Mouse (Mus musculus) midbrain, embryonic 15.5 days (tissue): ENCODE measurements around the gene Tm4sf5. TPM values are rescaled to one million over a fixed set of nuclear protein-coding genes. Genes with fewer than 3 reads are reported as not detected.
"Not testable (repeated sequence)": the region's sequence is repeated elsewhere in the genome, so short reads cannot be mapped to it uniquely, and the experiment has no call there.

Experiments used
- ATAC-seq: fragments of 200-750 bp; cut with Nextera tagmentation; replicated peaks from 2 replicates; pipeline ENCODE4 v1.8.0; 2017; ENCODE audit warnings: moderate TSS enrichment
- H3K27ac ChIP-seq: fragments of 300-500 bp; sonication (generic); 2 replicates; pipeline ENCODE4 v1.5.1; 2015; ENCODE audit warnings: mild to moderate bottlenecking, inconsistent platforms
- H3K27me3 ChIP-seq: fragments of 300-500 bp; sonication (generic); replicated peaks from 2 replicates; pipeline ENCODE4 v1.6.1; 2015; ENCODE audit warnings: inconsistent platforms
- H3K36me3 ChIP-seq: fragments of 300-500 bp; sonication (generic); replicated peaks from 2 replicates; pipeline ENCODE4 v1.6.1; 2015; ENCODE audit warnings: inconsistent platforms
- H3K4me1 ChIP-seq: fragments of 300-500 bp; sonication (generic); 2 replicates; pipeline ENCODE4 v1.6.1; 2015; ENCODE audit warnings: inconsistent platforms
- H3K4me2 ChIP-seq: fragments of 300-500 bp; sonication (generic); 2 replicates; pipeline ENCODE4 v1.6.1; 2015; ENCODE audit warnings: inconsistent platforms, mild to moderate bottlenecking, moderate library complexity
- H3K4me3 ChIP-seq: fragments of 300-500 bp; sonication (generic); 2 replicates; pipeline ENCODE4 v1.5.1; 2015; ENCODE audit warnings: mild to moderate bottlenecking, inconsistent platforms
- H3K9ac ChIP-seq: fragments of 300-500 bp; sonication (generic); 2 replicates; pipeline ENCODE4 v1.6.1; 2015; ENCODE audit warnings: mild to moderate bottlenecking, inconsistent platforms
- H3K9me3 ChIP-seq: fragments of 300-500 bp; sonication (generic); 2 replicates; pipeline ENCODE4 v1.6.1; 2016; ENCODE audit warnings: inconsistent platforms
- WGBS: fragments of 180-500 bp; shearing (Covaris S2); methylation state at CpG from one replicate; pipeline ENCODE4 v1.1.7; 2015; ENCODE audit warnings: mixed read lengths; 5-methylcytosine and 5-hydroxymethylcytosine counted together
- polyA plus RNA-seq: library from polyadenylated mRNA; unstranded; fragments of >200 nt; fragmentation: Nextera tagmentation; extraction: Ambion mirVana; gene quantifications from 2 replicates; pipeline ENCODE4 v1.2.1, GENCODE M21; 2015

Gene Tm4sf5
- polyA plus RNA-seq, 1 experiment from 2014 or later: 3.8 TPM

DNA sequence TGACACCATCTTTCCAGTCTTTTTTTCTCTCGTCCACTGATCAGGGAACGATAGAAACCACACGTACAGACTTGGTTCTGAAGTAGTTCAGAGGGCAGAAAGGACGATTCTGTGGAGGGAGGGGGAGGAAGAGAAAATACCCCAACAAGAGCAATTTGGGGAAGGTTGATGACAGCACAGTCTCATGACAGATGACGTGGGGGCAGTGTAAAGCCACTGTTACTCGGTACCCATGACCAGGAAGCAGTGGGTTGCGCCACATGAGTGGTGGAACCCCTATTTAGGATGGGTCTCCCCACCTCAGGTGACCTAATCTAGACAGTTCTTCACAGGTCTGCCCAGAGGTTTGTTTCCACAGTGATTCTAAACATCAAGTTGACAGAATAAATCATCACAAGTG lies 23.6 kb downstream of the Tm4sf5 start:
- Histone ChIP-seq H3K4me3 (no peak overlapping the region), H3K4me1 (peaks cover 15% of the 10 kb centered on the region), H3K9ac (no peak overlapping the region), H3K27ac (no peak overlapping the region), H3K36me3 (peaks cover 19% of the 10 kb centered on the region; the same call in 1 of the 2 replicates), H3K9me3 (no peaks in the 10 kb centered on the region), H3K27me3 (no peaks in the 10 kb centered on the region), H3K4me2 (no peak overlapping the region)
- 89% methylated on average over 7 of the region's 7 CpGs for WGBS
- no peak for ATAC-seq

DNA sequence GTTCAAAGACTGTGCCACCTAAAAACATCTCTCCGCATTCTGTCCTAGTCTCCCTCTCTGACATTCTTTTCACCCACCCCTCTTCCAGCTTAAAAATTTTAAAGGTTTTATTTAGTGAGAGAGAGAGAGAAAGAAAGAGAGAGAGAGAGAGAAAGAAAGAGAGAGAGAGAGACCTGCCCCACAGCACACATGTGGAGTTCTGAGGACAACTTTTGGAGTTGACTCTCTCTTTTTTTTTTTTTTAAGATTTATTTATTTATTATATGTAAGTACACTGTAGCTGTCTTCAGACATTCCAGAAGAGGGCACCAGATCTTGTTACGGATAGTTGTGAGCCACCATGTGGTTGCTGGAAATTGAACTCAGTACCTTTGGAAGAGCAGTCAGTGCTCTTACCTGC lies 26.0 kb downstream of the Tm4sf5 start:
- ATAC-seq, H3K4me3 ChIP-seq, H3K4me2 ChIP-seq, H3K27me3 ChIP-seq, H3K9ac ChIP-seq, H3K4me1 ChIP-seq, H3K9me3 ChIP-seq, H3K27ac ChIP-seq: not testable (repeated sequence)
- 76% methylated on average over 2 of the region's 2 CpGs for WGBS
- H3K36me3 ChIP-seq: peaks cover 19% of the 10 kb centered on the region; the same call in 1 of the 2 replicates

DNA sequence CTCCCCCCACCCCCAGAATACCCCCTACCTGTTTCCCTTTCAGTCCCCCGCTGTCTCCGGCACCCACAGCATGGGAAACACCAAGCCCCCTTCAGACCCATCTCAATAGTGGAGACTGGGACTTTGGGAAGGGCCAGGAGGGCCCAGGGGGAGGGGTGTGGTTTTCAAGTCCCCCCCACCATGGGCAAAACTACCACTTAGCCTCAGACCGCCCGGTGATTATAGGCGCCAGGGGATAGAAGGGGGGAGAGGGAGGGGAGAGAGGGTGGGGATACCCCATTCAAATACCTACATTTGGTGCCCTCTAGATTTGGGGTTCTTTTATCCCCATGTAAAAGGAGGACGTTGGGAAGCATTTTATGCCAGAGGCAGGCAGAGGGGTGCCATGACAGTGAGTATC lies 27.8 kb downstream of the Tm4sf5 start, which contains the start of gene Gm40193:
TSS of gene Gm40193 (minus strand) at position 101 of the 400 bp plus-strand sequence.
- Histone ChIP-seq H3K9ac (no peak within 1 kb of the TSS), H3K27ac (no peak within 1 kb of the TSS), H3K4me2 (no peak within 1 kb of the TSS), H3K36me3 (peaks cover 10% of the 10 kb centered on the region; the same call in 1 of the 2 replicates), H3K4me1 (no peaks in the 10 kb centered on the region), H3K27me3 (0 out of 2 replicates have a peak, but pooled peaks cover 5% of the 10 kb centered on the region), H3K4me3 (no peak within 1 kb of the TSS), H3K9me3 (no peaks in the 10 kb centered on the region)
- 87% methylated on average over 6 of the region's 6 CpGs for WGBS
- ATAC-seq: no peak

DNA sequence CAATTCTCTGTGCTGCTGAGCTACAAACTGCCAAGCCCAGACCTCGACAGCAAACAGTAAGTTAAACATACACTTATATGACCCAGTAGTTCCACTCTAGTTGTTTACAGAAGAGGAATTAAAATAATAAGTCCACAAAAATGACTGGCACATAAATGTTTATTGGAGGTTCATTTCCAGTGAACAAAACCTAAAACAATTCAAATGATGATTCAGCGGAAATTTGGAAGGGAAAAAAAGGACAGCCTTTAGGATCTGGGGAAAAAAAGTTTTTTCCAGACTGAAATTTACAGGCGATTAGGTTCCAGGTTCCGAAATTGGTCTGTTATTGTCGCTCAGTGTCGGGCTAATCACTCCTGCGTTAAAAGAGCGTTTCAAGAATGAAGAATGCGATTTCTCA lies 34.4 kb downstream of the Tm4sf5 start:
- ATAC-seq: no peak
- peak overlapping the region; percentile 45 for H3K9ac ChIP-seq
- WGBS: 19% methylated on average over 9 of the region's 9 CpGs
- H3K4me2 ChIP-seq: peak overlapping the region; percentile 62
- peaks cover 17% of the 10 kb centered on the region; the same call in 1 of the 2 replicates for H3K27me3 ChIP-seq
- H3K27ac ChIP-seq: 0 out of 2 replicates have a peak overlapping the region, but pooled peaks have one; percentile 5
- H3K9me3 ChIP-seq: no peaks in the 10 kb centered on the region
- H3K4me3 ChIP-seq: peak overlapping the region; percentile 50
- peaks cover 7% of the 10 kb centered on the region; the same call in 1 of the 2 replicates for H3K4me1 ChIP-seq
- no peaks in the 10 kb centered on the region for H3K36me3 ChIP-seq

DNA sequence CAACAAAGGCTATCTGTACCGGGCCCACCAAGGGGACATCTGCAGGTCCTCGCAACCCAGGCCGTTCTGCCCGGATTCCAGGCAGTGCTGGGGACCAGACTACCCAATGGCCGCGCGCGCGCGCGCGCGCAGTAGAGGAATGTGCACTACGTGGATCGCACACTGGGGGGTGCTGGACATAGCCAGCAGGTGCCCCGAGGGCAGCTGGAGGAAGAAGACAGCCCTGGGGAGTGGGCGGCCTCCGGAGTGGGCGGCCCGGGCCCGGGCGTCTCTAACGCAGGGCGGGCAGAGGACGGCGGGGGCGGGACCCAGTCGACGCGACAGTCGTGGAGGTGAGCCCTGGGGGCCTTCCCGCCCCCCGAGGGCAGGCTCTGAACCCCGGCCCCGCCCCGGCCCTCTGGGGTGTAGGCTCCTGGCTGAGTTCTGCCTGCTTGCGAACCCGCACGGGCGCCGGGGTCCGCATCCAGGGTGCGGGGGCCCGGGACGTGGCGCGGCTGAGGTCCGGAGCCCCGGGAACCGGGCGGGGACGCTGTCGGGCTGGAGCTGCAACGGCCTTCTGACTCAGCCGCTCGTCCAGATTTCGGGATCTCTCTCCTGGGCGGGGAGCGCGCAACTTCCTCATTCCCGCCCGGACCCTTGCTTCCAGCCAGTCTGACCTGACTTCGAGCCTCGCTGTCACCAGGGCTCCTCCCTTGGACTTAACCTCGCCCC lies 35.0 kb downstream of the Tm4sf5 start, which contains the start of gene Pld2:
TSS of gene Pld2 (plus strand) at position 188 of the 711 bp plus-strand sequence.
- H3K9ac ChIP-seq: peak within 1 kb of the TSS; percentile 45
- peak; percentile 86 for ATAC-seq
- WGBS: under 1% methylated on average over 60 of the region's 65 CpGs
- peaks cover 17% of the 10 kb centered on the region; the same call in 1 of the 2 replicates for H3K27me3 ChIP-seq
- H3K27ac ChIP-seq: peak within 1 kb of the TSS; percentile 5; the same call in 1 of the 2 replicates
- no peaks in the 10 kb centered on the region for H3K9me3 ChIP-seq
- peak within 1 kb of the TSS; percentile 62 for H3K4me2 ChIP-seq
- H3K4me3 ChIP-seq: peak within 1 kb of the TSS; percentile 50
- H3K36me3 ChIP-seq: no peaks in the 10 kb centered on the region
- H3K4me1 ChIP-seq: peaks cover 7% of the 10 kb centered on the region; the same call in 1 of the 2 replicates

DNA sequence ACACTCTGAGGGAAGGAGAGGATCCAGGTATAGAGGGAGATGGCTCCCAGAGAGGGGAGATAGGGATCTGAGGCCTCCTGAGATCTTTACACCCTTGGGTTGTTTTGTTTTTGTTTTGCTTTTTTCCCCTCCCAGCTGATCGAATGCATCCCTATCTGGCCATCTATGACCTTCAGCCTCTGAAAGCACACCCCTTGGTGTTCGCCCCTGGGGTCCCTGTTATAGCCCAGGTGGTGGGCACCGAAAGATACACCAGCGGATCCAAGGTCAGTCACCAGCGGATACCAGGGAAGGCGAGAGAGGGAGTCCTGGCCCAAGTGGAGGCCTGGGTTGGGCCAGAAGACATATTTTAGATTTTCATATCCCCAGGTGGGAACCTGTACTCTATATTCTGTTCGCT lies 35.9 kb downstream of the Tm4sf5 start:
- no peaks in the 10 kb centered on the region for H3K9me3 ChIP-seq
- no peaks in the 10 kb centered on the region for H3K36me3 ChIP-seq
- peaks cover 17% of the 10 kb centered on the region; the same call in 1 of the 2 replicates for H3K27me3 ChIP-seq
- H3K4me1 ChIP-seq: peaks cover 7% of the 10 kb centered on the region; the same call in 1 of the 2 replicates
- no peak for ATAC-seq
- H3K4me3 ChIP-seq: peak overlapping the region; percentile 50
- peak overlapping the region; percentile 62 for H3K4me2 ChIP-seq
- H3K9ac ChIP-seq: no peak overlapping the region
- H3K27ac ChIP-seq: no peak overlapping the region
- 88% methylated on average over 7 of the region's 7 CpGs for WGBS

DNA sequence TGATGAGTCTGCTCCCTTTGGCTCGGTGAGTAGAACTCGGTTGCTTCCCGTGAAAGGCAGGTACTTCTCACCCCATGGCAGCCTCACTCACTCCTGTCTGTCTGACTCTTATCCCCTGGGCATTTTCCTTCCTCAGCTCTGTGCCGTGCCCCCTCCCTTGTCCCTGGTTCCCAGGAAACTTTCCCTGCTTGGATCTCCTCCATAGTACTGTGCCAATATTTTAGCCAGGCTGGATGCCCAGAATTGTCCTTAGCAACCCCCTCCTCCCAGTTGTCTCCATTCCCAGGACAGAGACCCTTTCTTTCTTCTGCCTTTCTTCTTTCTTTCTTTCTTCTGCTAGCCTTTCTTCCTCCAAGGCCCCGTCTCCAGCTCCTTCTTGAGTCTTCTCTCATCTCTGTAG lies 36.4 kb downstream of the Tm4sf5 start:
- no peak for ATAC-seq
- H3K4me3 ChIP-seq: 0 out of 2 replicates have a peak overlapping the region, but pooled peaks have one; percentile 50
- H3K36me3 ChIP-seq: no peaks in the 10 kb centered on the region
- peak overlapping the region; percentile 62; the same call in 1 of the 2 replicates for H3K4me2 ChIP-seq
- H3K27me3 ChIP-seq: peaks cover 17% of the 10 kb centered on the region; the same call in 1 of the 2 replicates
- no peaks in the 10 kb centered on the region for H3K9me3 ChIP-seq
- no peak overlapping the region for H3K9ac ChIP-seq
- peaks cover 7% of the 10 kb centered on the region; the same call in 1 of the 2 replicates for H3K4me1 ChIP-seq
- H3K27ac ChIP-seq: no peak overlapping the region
- 74% methylated on average over 5 of the region's 5 CpGs for WGBS

DNA sequence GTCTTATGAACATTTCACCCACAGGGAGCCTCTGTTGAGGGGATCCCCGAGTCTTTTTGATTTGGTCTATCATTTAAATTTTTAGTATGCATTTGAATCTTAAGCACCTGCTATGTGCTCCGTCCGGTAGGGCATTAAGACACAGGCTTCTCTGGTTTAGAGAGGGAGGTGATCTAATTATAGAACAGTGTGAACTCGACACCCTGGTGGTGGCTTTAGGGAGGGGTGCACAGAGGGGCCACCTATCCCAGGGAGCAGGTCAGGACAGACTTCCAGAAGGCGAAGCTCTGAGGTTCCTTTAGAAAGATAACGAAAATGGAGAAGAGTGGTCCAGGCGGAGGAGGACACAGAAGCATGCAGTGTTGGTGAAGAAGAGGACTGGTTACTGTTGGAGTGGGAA lies 39.5 kb downstream of the Tm4sf5 start:
- Histone ChIP-seq H3K27me3 (0 out of 2 replicates have a peak, but pooled peaks cover 5% of the 10 kb centered on the region), H3K4me3 (no peak overlapping the region), H3K9me3 (no peaks in the 10 kb centered on the region), H3K4me1 (peaks cover 7% of the 10 kb centered on the region; the same call in 1 of the 2 replicates), H3K36me3 (no peaks in the 10 kb centered on the region), H3K9ac (no peak overlapping the region), H3K27ac (no peak overlapping the region), H3K4me2 (no peak overlapping the region)
- WGBS: 75% methylated on average over 7 of the region's 7 CpGs
- no peak for ATAC-seq

DNA sequence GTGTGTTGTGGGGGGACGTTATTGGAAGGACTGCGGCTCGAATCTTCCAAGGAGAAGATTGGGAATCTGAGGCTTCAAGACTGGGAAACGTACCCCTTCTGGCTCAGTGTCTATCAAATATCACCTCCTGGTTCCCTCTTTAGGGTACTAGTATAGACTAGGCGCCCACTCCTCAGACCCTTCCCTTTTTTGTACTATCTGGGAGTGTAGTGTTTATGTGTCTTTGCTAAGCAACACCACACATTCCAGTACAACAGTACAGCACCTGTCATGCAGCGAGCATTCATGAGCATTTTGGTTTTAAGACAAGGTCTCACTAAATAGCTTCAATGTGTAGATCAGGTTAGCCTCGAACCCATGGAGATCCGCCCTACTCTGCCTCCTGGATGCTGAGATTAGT lies 46.5 kb downstream of the Tm4sf5 start:
- ATAC-seq: no peak
- 89% methylated on average over 8 of the region's 8 CpGs for WGBS
- Histone ChIP-seq H3K27me3 (no peaks in the 10 kb centered on the region), H3K27ac (no peak overlapping the region), H3K4me1 (no peaks in the 10 kb centered on the region), H3K4me3 (no peak overlapping the region), H3K4me2 (no peak overlapping the region), H3K9ac (no peak overlapping the region), H3K36me3 (no peaks in the 10 kb centered on the region), H3K9me3 (no peaks in the 10 kb centered on the region)

DNA sequence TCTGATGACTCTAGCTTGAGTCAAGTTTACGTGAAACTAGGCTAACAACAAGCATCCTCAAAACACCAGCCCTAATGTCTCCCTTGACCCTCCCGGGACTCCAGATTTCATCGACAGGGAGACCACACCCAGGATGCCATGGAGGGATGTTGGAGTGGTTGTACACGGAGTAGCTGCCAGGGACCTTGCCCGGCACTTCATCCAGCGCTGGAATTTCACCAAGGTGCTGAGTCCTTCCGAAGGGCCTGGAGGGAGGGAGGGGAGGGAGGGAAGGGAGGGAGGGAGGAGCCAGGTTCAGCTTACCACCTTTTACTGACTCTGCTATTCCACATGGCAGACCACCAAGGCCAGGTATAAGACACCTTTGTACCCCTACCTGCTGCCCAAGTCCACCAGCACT lies 48.9 kb downstream of the Tm4sf5 start:
- H3K27ac ChIP-seq: no peak overlapping the region
- no peak overlapping the region for H3K4me3 ChIP-seq
- H3K27me3 ChIP-seq: no peaks in the 10 kb centered on the region
- H3K4me2 ChIP-seq: no peak overlapping the region
- H3K4me1 ChIP-seq: no peaks in the 10 kb centered on the region
- H3K9me3 ChIP-seq: no peaks in the 10 kb centered on the region
- no peak overlapping the region for H3K9ac ChIP-seq
- ATAC-seq: no peak
- WGBS: 27% methylated on average over 6 of the region's 7 CpGs
- H3K36me3 ChIP-seq: no peaks in the 10 kb centered on the region

DNA sequence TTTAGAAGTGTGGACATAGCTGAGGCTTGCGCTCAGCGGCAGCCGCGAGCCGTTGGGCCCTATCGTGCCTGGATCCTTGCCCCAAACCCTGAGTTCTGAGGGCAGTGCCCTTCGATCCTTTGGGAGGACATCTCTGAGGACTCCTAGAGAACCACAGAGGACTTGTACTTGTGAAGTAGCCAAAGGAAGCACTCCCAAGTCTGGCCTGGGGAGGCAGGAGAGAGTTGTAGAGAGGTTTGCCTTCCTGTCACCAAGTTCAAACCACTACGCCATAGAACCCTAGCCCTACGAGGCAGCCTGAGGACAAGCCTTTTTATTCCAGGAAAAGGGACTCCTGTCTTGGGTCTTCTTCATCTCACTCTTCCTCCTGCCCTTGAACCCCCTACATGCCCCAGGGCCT lies 52.5 kb downstream of the Tm4sf5 start:
- no peak for ATAC-seq
- Histone ChIP-seq H3K27me3 (no peaks in the 10 kb centered on the region), H3K4me1 (peaks cover 8% of the 10 kb centered on the region), H3K36me3 (no peaks in the 10 kb centered on the region), H3K27ac (no peak overlapping the region), H3K4me3 (no peak overlapping the region), H3K4me2 (no peak overlapping the region), H3K9me3 (no peaks in the 10 kb centered on the region), H3K9ac (no peak overlapping the region)
- WGBS: 90% methylated on average over 9 of the region's 9 CpGs
